15 mouse cellular contexts compared by ENCODE assay signal in genomic region chr12:26387523-26387922, GRCm38 (mm10). TPM values are rescaled to one million over a fixed set of nuclear protein-coding genes. Genes with fewer than 3 reads are reported as not detected.
A peak's percentile ranks its signal among the peaks of the same experiment; 100 is the strongest.
DNase-seq lines count a peak whose midpoint lies in the region; ATAC-seq and TF ChIP-seq lines count a peak whose summit lies in the region.
"Had no signal": no experiment of that assay in that cellular context is flagged by ENCODE, and none has a peak within 500 bp of the region (broad histone marks: within the 10 kb centered on the region; RNA-seq: fewer than 3 reads in every experiment).

No protein-coding gene starts in this region.

- ATAC-seq in limb, embryonic 12.5 days (ENCODE audit: insufficient number of reproducible peaks, insufficient read depth, low FRiP score, low TSS enrichment, low read depth): no peak
- peak; percentile 7; the same call in 1 of the 2 replicates for ATAC-seq in midbrain, postnatal 0 days (ENCODE audit: low FRiP score)
- ATAC-seq: forebrain, embryonic 15.5 days; intestine, embryonic 16.5 days had no signal

- H3K9me3 ChIP-seq in limb, embryonic 12.5 days: no peaks in the 10 kb centered on the region
- no peaks in the 10 kb centered on the region for H3K9me3 ChIP-seq in limb, embryonic 10.5 days (replicated peaks)
- no peaks in the 10 kb centered on the region for H3K9me3 ChIP-seq in midbrain, postnatal 0 days (ENCODE audit: low read length)
- H3K9me3 ChIP-seq in midbrain, embryonic 10.5 days (replicated peaks): no peaks in the 10 kb centered on the region
- H3K9me3 ChIP-seq: forebrain, embryonic 15.5 days; heart, embryonic 15.5 days; stomach, embryonic 15.5 days had no signal

- H3K36me3 ChIP-seq in limb, embryonic 12.5 days: peaks cover 78% of the 10 kb centered on the region
- peaks cover 83% of the 10 kb centered on the region for H3K36me3 ChIP-seq in limb, embryonic 10.5 days
- peaks cover 36% of the 10 kb centered on the region for H3K36me3 ChIP-seq in midbrain, postnatal 0 days (ENCODE audit: insufficient read depth, low read length)
- H3K36me3 ChIP-seq in midbrain, embryonic 10.5 days: peaks cover 86% of the 10 kb centered on the region
- H3K36me3 ChIP-seq: heart, embryonic 15.5 days; stomach, embryonic 15.5 days had no signal

- no peak overlapping the region for H3K4me2 ChIP-seq in limb, embryonic 12.5 days
- no peak overlapping the region for H3K4me2 ChIP-seq in midbrain, postnatal 0 days (ENCODE audit: low read depth, low read length, poor library complexity, severe bottlenecking)
- H3K4me2 ChIP-seq: forebrain, embryonic 15.5 days; heart, embryonic 15.5 days; liver, embryonic 11.5 days; stomach, embryonic 15.5 days had no signal

- WGBS in limb, embryonic 12.5 days: 78% methylated on average over 6 of the region's 6 CpGs
- 79% methylated on average over 6 of the region's 6 CpGs for WGBS in limb, embryonic 10.5 days
- 80% methylated on average over 6 of the region's 6 CpGs for WGBS in midbrain, postnatal 0 days
- 74% methylated on average over 6 of the region's 6 CpGs for WGBS in midbrain, embryonic 10.5 days

- H3K27ac ChIP-seq in limb, embryonic 12.5 days: 0 out of 2 replicates have a peak overlapping the region, but pooled peaks have one; percentile 18
- no peak overlapping the region for H3K27ac ChIP-seq in limb, embryonic 10.5 days
- H3K27ac ChIP-seq in midbrain, postnatal 0 days (ENCODE audit: low read depth, low read length): no peak overlapping the region
- no peak overlapping the region for H3K27ac ChIP-seq in midbrain, embryonic 10.5 days (replicated peaks)
- H3K27ac ChIP-seq: forebrain, embryonic 15.5 days; heart, embryonic 15.5 days had no signal

- peaks cover 2% of the 10 kb centered on the region; the same call in 1 of the 2 replicates for H3K4me1 ChIP-seq in limb, embryonic 12.5 days (replicated peaks)
- H3K4me1 ChIP-seq in limb, embryonic 10.5 days: no peaks in the 10 kb centered on the region
- no peaks in the 10 kb centered on the region for H3K4me1 ChIP-seq in midbrain, postnatal 0 days (ENCODE audit: insufficient read depth, low read length)
- H3K4me1 ChIP-seq in midbrain, embryonic 10.5 days: no peaks in the 10 kb centered on the region
- H3K4me1 ChIP-seq: forebrain, embryonic 15.5 days had no signal

- TF ChIP-seq CTCF in midbrain, postnatal 0 days (IDR thresholded peaks at IDR 0.05): no peak

- no peaks in the 10 kb centered on the region for H3K27me3 ChIP-seq in limb, embryonic 12.5 days
- H3K27me3 ChIP-seq in limb, embryonic 10.5 days (ENCODE audit: low read depth, poor library complexity, severe bottlenecking): no peaks in the 10 kb centered on the region
- H3K27me3 ChIP-seq in midbrain, postnatal 0 days (ENCODE audit: insufficient read depth, low read length): no peaks in the 10 kb centered on the region
- no peaks in the 10 kb centered on the region for H3K27me3 ChIP-seq in midbrain, embryonic 10.5 days (ENCODE audit: low read depth, poor library complexity, severe bottlenecking)
- H3K27me3 ChIP-seq: forebrain, embryonic 15.5 days; heart, embryonic 15.5 days; stomach, embryonic 15.5 days had no signal

- DNase-seq in cerebellum, adult 9-10 months: peak; percentile 46
- no peak for DNase-seq in cerebellum, postnatal 10 days
- DNase-seq in limb, embryonic 10.5 days (ENCODE audit: low spot score): no peak
- DNase-seq in midbrain, postnatal 0 days (ENCODE audit: low spot score): no peak
- DNase-seq in midbrain, embryonic 10.5 days (ENCODE audit: low spot score): no peak
- DNase-seq in yolk sac, embryonic 10.5 days (ENCODE audit: low spot score): no peak
- DNase-seq: gastrocnemius, postnatal 14 days; kidney, postnatal 10 days; thymus, adult 2 months had no signal

- no peak overlapping the region for H3K4me3 ChIP-seq in limb, embryonic 12.5 days (replicated peaks)
- H3K4me3 ChIP-seq in limb, embryonic 10.5 days: no peak overlapping the region
- H3K4me3 ChIP-seq in midbrain, postnatal 0 days (ENCODE audit: low read depth, low read length): no peak overlapping the region
- no peak overlapping the region for H3K4me3 ChIP-seq in midbrain, embryonic 10.5 days
- H3K4me3 ChIP-seq: forebrain, embryonic 15.5 days; heart, embryonic 15.5 days; stomach, embryonic 15.5 days had no signal

- H3K9ac ChIP-seq in limb, embryonic 12.5 days (replicated peaks): no peak overlapping the region
- no peak overlapping the region for H3K9ac ChIP-seq in midbrain, postnatal 0 days (replicated peaks; ENCODE audit: low read length, poor library complexity, severe bottlenecking)
- H3K9ac ChIP-seq: forebrain, embryonic 15.5 days; heart, embryonic 15.5 days; stomach, embryonic 15.5 days had no signal

RNA-seq across cellular contexts. Expression of gene Rnf144a, which starts 27.5 kb away (rescaled TPM):
- polyA plus RNA-seq in limb, embryonic 12.5 days (2016; fragmentation: Nextera tagmentation; extraction: Ambion mirVana): 63.4 and 66.2 TPM in 2 replicates
- 44.2 and 54.9 TPM in 2 replicates for polyA plus RNA-seq in limb, embryonic 10.5 days (2016; fragmentation: Nextera tagmentation; extraction: Ambion mirVana)
- 32.0 TPM in 2 replicates for total RNA-seq in midbrain, postnatal 0 days (2014; rRNA removed)
- polyA plus RNA-seq in midbrain, postnatal 0 days (2015; fragmentation: Nextera tagmentation; extraction: Ambion mirVana): 20.3 and 22.0 TPM in 2 replicates
- polyA plus RNA-seq in midbrain, embryonic 10.5 days (2016; fragmentation: Nextera tagmentation; extraction: Ambion mirVana): 35.5 and 35.6 TPM in 2 replicates
